8 mouse cellular contexts compared by ENCODE assay signal in the genomic region with DNA sequence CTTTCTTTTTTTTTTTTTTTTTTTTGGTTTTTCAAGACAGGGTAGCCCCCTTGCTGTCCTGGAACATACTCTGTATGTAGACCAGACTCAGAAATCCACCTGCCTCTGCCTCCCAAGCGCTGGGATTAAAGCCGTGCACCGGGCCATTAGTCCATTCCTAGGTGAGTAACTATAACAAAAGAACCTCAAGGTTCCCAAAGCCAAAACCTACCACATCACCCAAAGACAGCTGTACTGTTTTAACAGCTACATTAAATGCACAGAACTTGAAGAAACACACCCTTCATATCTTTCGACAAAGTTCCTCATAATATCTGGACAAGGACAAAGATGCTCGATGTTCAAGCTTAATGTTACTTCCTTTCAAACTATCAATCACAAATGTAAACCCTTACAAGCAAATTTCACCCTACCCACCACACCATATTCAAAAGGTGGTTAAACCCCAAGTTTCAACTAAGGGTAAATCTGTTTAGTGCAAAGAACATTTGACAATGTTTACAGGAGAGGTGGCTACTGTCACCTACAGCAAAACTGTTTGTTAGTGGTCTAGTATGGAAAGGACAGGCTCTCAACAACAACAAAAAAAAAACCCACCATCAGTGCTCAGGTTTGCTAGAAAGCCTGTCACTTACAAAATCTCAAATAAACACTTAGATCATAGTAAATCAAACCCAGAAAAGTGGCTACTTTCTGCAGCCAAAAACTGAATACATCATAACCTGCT. TPM values are rescaled to one million over a fixed set of nuclear protein-coding genes. Genes with fewer than 3 reads are reported as not detected.
DNase-seq lines count a peak whose midpoint lies in the region; ATAC-seq and TF ChIP-seq lines count a peak whose summit lies in the region.

No protein-coding gene starts in this region.

- H3K27me3 ChIP-seq in lung, embryonic 16.5 days (ENCODE audit: control insufficient read depth, insufficient read depth, low read depth, low read length) = no peaks in the 10 kb centered on the region
- no peaks in the 10 kb centered on the region for H3K27me3 ChIP-seq in intestine, embryonic 16.5 days (replicated peaks; ENCODE audit: control insufficient read depth, insufficient read depth, low read length)
- H3K27me3 ChIP-seq in stomach, embryonic 14.5 days (ENCODE audit: control insufficient read depth, insufficient read depth, low read length) = no peaks in the 10 kb centered on the region

- H3K36me3 ChIP-seq in lung, embryonic 16.5 days (ENCODE audit: control insufficient read depth, insufficient read depth, low read length) = peaks cover 4% of the 10 kb centered on the region; the same call in 1 of the 2 replicates
- H3K36me3 ChIP-seq in intestine, embryonic 16.5 days (ENCODE audit: control insufficient read depth, insufficient read depth, low read length) = peaks cover 2% of the 10 kb centered on the region; the same call in 1 of the 2 replicates
- 0 out of 2 replicates have a peak, but pooled peaks cover 3% of the 10 kb centered on the region for H3K36me3 ChIP-seq in stomach, embryonic 14.5 days (ENCODE audit: control insufficient read depth, insufficient read depth, low read length)

- peak overlapping the region; percentile 27; the same call in 1 of the 2 replicates for H3K4me2 ChIP-seq in lung, embryonic 16.5 days (ENCODE audit: low read depth, low read length)
- peak overlapping the region; percentile 40 for H3K4me2 ChIP-seq in intestine, embryonic 16.5 days (ENCODE audit: low read depth, low read length)
- H3K4me2 ChIP-seq in stomach, embryonic 14.5 days (replicated peaks; ENCODE audit: low read depth, low read length) = peak overlapping the region; percentile 68

- WGBS in lung, embryonic 16.5 days = 47% methylated on average over 5 of the region's 5 CpGs
- WGBS in intestine, embryonic 16.5 days = 40% methylated on average over 5 of the region's 5 CpGs
- WGBS in stomach, embryonic 14.5 days = 50% methylated on average over 5 of the region's 5 CpGs

- peaks cover 39% of the 10 kb centered on the region for H3K4me1 ChIP-seq in lung, embryonic 16.5 days (replicated peaks; ENCODE audit: control insufficient read depth, insufficient read depth, low read length)
- H3K4me1 ChIP-seq in intestine, embryonic 16.5 days (ENCODE audit: control insufficient read depth, insufficient read depth, low read length) = peaks cover 25% of the 10 kb centered on the region
- H3K4me1 ChIP-seq in stomach, embryonic 14.5 days (ENCODE audit: control insufficient read depth, insufficient read depth, low read length) = peaks cover 27% of the 10 kb centered on the region

- no peaks in the 10 kb centered on the region for H3K9me3 ChIP-seq in lung, embryonic 16.5 days (ENCODE audit: control insufficient read depth, low read length)
- H3K9me3 ChIP-seq in intestine, embryonic 16.5 days (ENCODE audit: control insufficient read depth, low read length) = no peaks in the 10 kb centered on the region
- no peaks in the 10 kb centered on the region for H3K9me3 ChIP-seq in stomach, embryonic 14.5 days (ENCODE audit: control insufficient read depth, low read depth, low read length)

- peak overlapping the region; percentile 96 for H3K27ac ChIP-seq in gastrocnemius, adult 2 months
- H3K27ac ChIP-seq in lung, embryonic 16.5 days (ENCODE audit: low read length) = no peak overlapping the region
- H3K27ac ChIP-seq in intestine, embryonic 16.5 days (ENCODE audit: low read length) = peak overlapping the region; percentile 47
- no peak overlapping the region for H3K27ac ChIP-seq in stomach, embryonic 14.5 days (ENCODE audit: low read length)

- H3K9ac ChIP-seq in lung, embryonic 16.5 days (ENCODE audit: low read length) = peak overlapping the region; percentile 24; the same call in 1 of the 2 replicates
- no peak overlapping the region for H3K9ac ChIP-seq in intestine, embryonic 16.5 days (ENCODE audit: low read depth, low read length)
- H3K9ac ChIP-seq in stomach, embryonic 14.5 days (replicated peaks; ENCODE audit: low read depth, low read length) = no peak overlapping the region

- peak overlapping the region; percentile 82 for H3K4me3 ChIP-seq in gastrocnemius, adult 2 months
- peak overlapping the region; percentile 19; the same call in 1 of the 2 replicates for H3K4me3 ChIP-seq in lung, embryonic 16.5 days (ENCODE audit: low read length)
- H3K4me3 ChIP-seq in intestine, embryonic 16.5 days (ENCODE audit: low read length) = peak overlapping the region; percentile 93
- no peak overlapping the region for H3K4me3 ChIP-seq in stomach, embryonic 14.5 days (ENCODE audit: low read depth, low read length)

- DNase-seq in gastrocnemius, adult 2 months = no peak
- no peak for DNase-seq in gastrocnemius, postnatal 4 days (ENCODE audit: low spot score in 2 of 2)
- DNase-seq in lung, postnatal 14 days = no peak
- no peak for DNase-seq in layer of hippocampus, postnatal 14 days (ENCODE audit: low spot score in 2 of 2)

- TF ChIP-seq CTCF in gastrocnemius, adult 2 months (IDR thresholded peaks at IDR 0.05) = no peak

- intact Hi-C loops in gastrocnemius, adult 2 months (cut with DNase I) = loop anchor here (5.0 kb wide), 1 partner anchor 100 kb away; the partner anchor contains the start of genes Kat14 and Pet117

- ATAC-seq in lung, embryonic 16.5 days (ENCODE audit: low read depth) = no peak
- no peak for ATAC-seq in intestine, embryonic 16.5 days
- no peak for ATAC-seq in stomach, embryonic 14.5 days (ENCODE audit: insufficient number of reproducible peaks, insufficient read depth, low FRiP score, low read depth)
- ATAC-seq in activated CD4-positive, CD25-positive, alpha-beta regulatory T cell, adult 4 months = no peak

RNA-seq across cellular contexts. Expression of gene Mgme1, which starts 3.3 kb away (rescaled TPM):
- 10 to 100 TPM; 10.2 to 11.9 TPM for total RNA-seq in gastrocnemius, adult 2 months (2021)
- total RNA-seq in gastrocnemius, postnatal 4 days (2021) = 1 to 10 TPM; 6.3 to 6.6 TPM
- 21.8 and 22.6 TPM in 2 replicates for polyA plus RNA-seq in lung, embryonic 16.5 days (2015; fragmentation: Nextera tagmentation; extraction: Ambion mirVana)
- polyA plus RNA-seq in intestine, embryonic 16.5 days (2015; fragmentation: Nextera tagmentation; extraction: Ambion mirVana) = 22.8 and 23.9 TPM in 2 replicates
- 19.6 and 20.0 TPM in 2 replicates for polyA plus RNA-seq in stomach, embryonic 14.5 days (2014; fragmentation: Nextera tagmentation; extraction: Ambion mirVana)
- total RNA-seq in layer of hippocampus, postnatal 14 days (2021) = 1 to 10 TPM; 3.4 to 4.4 TPM
- polyA plus RNA-seq in activated CD4-positive, CD25-positive, alpha-beta regulatory T cell, adult 4 months (2017; shearing (Covaris generic)) = 10 to 100 TPM in 1 of 2 experiments, 1 to 10 TPM in 1; 6.4 to 11.9 TPM

RNA-seq across cellular contexts. Expression of gene Snx5, which starts 3.5 kb away (rescaled TPM):
- 10 to 100 TPM; 52.0 to 60.6 TPM for total RNA-seq in gastrocnemius, adult 2 months (2021)
- total RNA-seq in gastrocnemius, postnatal 4 days (2021) = 10 to 100 TPM; 92.2 to 94.5 TPM
- 101 and 103 TPM in 2 replicates for polyA plus RNA-seq in lung, embryonic 16.5 days (2015; fragmentation: Nextera tagmentation; extraction: Ambion mirVana)
- polyA plus RNA-seq in intestine, embryonic 16.5 days (2015; fragmentation: Nextera tagmentation; extraction: Ambion mirVana) = 147 and 149 TPM in 2 replicates
- polyA plus RNA-seq in stomach, embryonic 14.5 days (2014; fragmentation: Nextera tagmentation; extraction: Ambion mirVana) = 130 and 141 TPM in 2 replicates
- 10 to 100 TPM; 65.8 to 66.5 TPM for total RNA-seq in layer of hippocampus, postnatal 14 days (2021)
- 100 to 1,000 TPM in 1 of 2 experiments, 10 to 100 TPM in 1; 85.8 to 119 TPM for polyA plus RNA-seq in activated CD4-positive, CD25-positive, alpha-beta regulatory T cell, adult 4 months (2017; shearing (Covaris generic))

Comparison
In these comparisons a context has a peak if more than half of its experiments do, and no peak if none do; other contexts are left out.
1. H3K27ac ChIP-seq: peak in gastrocnemius, adult 2 months (single experiment) and intestine, embryonic 16.5 days (single experiment); none in lung, embryonic 16.5 days (single experiment) and stomach, embryonic 14.5 days (single experiment).
2. Peak in every context shown above with its lines, with median percentiles within 50 percentile points of each other: H3K4me2 ChIP-seq.